Mouse (Mus musculus): ENCODE measurements around the gene Sh3gl3. TPM values are rescaled to one million over a fixed set of nuclear protein-coding genes. Genes with fewer than 3 reads are reported as not detected.
A peak's percentile ranks its signal among the peaks of the same experiment; 100 is the strongest.

The Sh3gl3 gene
- 2.5 and 2.6 TPM in 2 replicates for polyA plus RNA-seq (2015; fragmentation: Nextera tagmentation; extraction: Ambion mirVana)

GRCm38 (mm10) chr7:82173540-82173939, at the start of gene Sh3gl3:
Gene Sh3gl3, plus strand, starts transcription at chr7:82173840.
- H3K9ac ChIP-seq (replicated peaks; ENCODE audit: low read depth) = no peak within 1 kb of the TSS

GRCm38 (mm10) chr7:82138196-82138595, 35.4 kb upstream of the Sh3gl3 start:
- Histone ChIP-seq H3K4me2 (replicated peaks; ENCODE audit: low read depth, low read length) (no peak overlapping the region), H3K36me3 (ENCODE audit: insufficient read depth, low read length) (no peaks in the 10 kb centered on the region), H3K27me3 (replicated peaks; ENCODE audit: insufficient read depth, low read length) (no peaks in the 10 kb centered on the region), H3K4me1 (ENCODE audit: insufficient read depth, low read depth, low read length) (no peaks in the 10 kb centered on the region), H3K27ac (ENCODE audit: low read length) (no peak overlapping the region), H3K9me3 (ENCODE audit: low read length) (no peaks in the 10 kb centered on the region), H3K9ac (replicated peaks; ENCODE audit: low read depth) (no peak overlapping the region), H3K4me3 (ENCODE audit: low read depth, low read length) (no peak overlapping the region)
- TF ChIP-seq CTCF (IDR thresholded peaks at IDR 0.05) (no peak), EP300 (IDR thresholded peaks at IDR 0.05) (no peak)
- 0% methylated on average over 1 of the region's 1 CpGs for WGBS
- DNase-seq (ENCODE audit: low spot score) (peak; percentile 11), ATAC-seq (no peak)

More at GRCm38 (mm10) chr7:82173540-82173939, at the start of gene Sh3gl3:
- peak within 1 kb of the TSS; percentile 83 for H3K4me2 ChIP-seq (replicated peaks; ENCODE audit: low read depth, low read length)
- H3K4me3 ChIP-seq (ENCODE audit: low read depth, low read length) = peak within 1 kb of the TSS; percentile 38
- H3K9me3 ChIP-seq (ENCODE audit: low read length) = no peaks in the 10 kb centered on the region
- no peak within 1 kb of the TSS for H3K27ac ChIP-seq (ENCODE audit: low read length)
- TF ChIP-seq CTCF (IDR thresholded peaks at IDR 0.05) (no peak), EP300 (IDR thresholded peaks at IDR 0.05) (no peak)
- no peaks in the 10 kb centered on the region for H3K4me1 ChIP-seq (ENCODE audit: insufficient read depth, low read depth, low read length)
- H3K36me3 ChIP-seq (ENCODE audit: insufficient read depth, low read length) = no peaks in the 10 kb centered on the region
- ATAC-seq (no peak), DNase-seq (ENCODE audit: low spot score) (no peak)
- H3K27me3 ChIP-seq (replicated peaks; ENCODE audit: insufficient read depth, low read length) = no peaks in the 10 kb centered on the region
- WGBS = 66% methylated on average over 3 of the region's 3 CpGs

DNA sequence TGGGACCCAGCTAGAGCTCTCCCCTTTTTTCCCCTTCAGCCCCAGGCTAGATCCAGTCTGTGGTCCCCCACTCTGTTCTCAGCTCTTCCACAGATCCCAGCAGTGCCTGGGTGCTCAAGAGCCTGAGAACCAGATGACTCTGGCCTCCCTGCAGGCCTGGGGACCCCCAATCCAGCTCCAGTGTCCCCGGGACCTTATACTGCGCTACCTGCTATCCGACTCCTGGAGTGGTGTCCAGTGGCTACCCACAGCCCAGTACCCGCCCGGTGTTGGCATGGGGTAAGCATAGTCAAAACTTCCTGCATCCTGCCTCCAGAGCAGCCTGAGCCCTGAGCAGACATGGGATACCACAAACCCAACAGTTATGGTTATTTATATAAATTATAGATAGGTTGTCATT, 26.5 kb upstream of the Sh3gl3 start:
- TF ChIP-seq CTCF (IDR thresholded peaks at IDR 0.05) (no peak), EP300 (IDR thresholded peaks at IDR 0.05) (no peak)
- no peak for ATAC-seq
- Histone ChIP-seq H3K27ac (ENCODE audit: low read length) (no peak overlapping the region), H3K9ac (replicated peaks; ENCODE audit: low read depth) (no peak overlapping the region), H3K27me3 (replicated peaks; ENCODE audit: insufficient read depth, low read length) (no peaks in the 10 kb centered on the region), H3K4me3 (ENCODE audit: low read depth, low read length) (no peak overlapping the region), H3K36me3 (ENCODE audit: insufficient read depth, low read length) (no peaks in the 10 kb centered on the region), H3K9me3 (ENCODE audit: low read length) (no peaks in the 10 kb centered on the region), H3K4me2 (replicated peaks; ENCODE audit: low read depth, low read length) (no peak overlapping the region), H3K4me1 (ENCODE audit: insufficient read depth, low read depth, low read length) (no peaks in the 10 kb centered on the region)
- no peak for DNase-seq (ENCODE audit: low spot score)
- 89% methylated on average over 5 of the region's 5 CpGs for WGBS

GRCm38 (mm10) chr7:82164681-82165080, 9.0 kb upstream of the Sh3gl3 start:
- 91% methylated on average over 14 of the region's 14 CpGs for WGBS
- TF ChIP-seq EP300 (IDR thresholded peaks at IDR 0.05) (no peak), CTCF (IDR thresholded peaks at IDR 0.05) (no peak)
- DNase-seq (ENCODE audit: low spot score) (no peak), ATAC-seq (no peak)
- Histone ChIP-seq H3K36me3 (ENCODE audit: insufficient read depth, low read length) (no peaks in the 10 kb centered on the region), H3K9ac (replicated peaks; ENCODE audit: low read depth) (no peak overlapping the region), H3K27me3 (replicated peaks; ENCODE audit: insufficient read depth, low read length) (no peaks in the 10 kb centered on the region), H3K27ac (ENCODE audit: low read length) (no peak overlapping the region), H3K4me1 (ENCODE audit: insufficient read depth, low read depth, low read length) (no peaks in the 10 kb centered on the region), H3K4me3 (ENCODE audit: low read depth, low read length) (no peak overlapping the region), H3K4me2 (replicated peaks; ENCODE audit: low read depth, low read length) (no peak overlapping the region), H3K9me3 (ENCODE audit: low read length) (no peaks in the 10 kb centered on the region)

- no peaks in the 10 kb centered on the region for H3K36me3 ChIP-seq (ENCODE audit: insufficient read depth, low read length)
- H3K4me1 ChIP-seq (ENCODE audit: insufficient read depth, low read depth, low read length) = no peaks in the 10 kb centered on the region
- H3K4me3 ChIP-seq (ENCODE audit: low read depth, low read length) = peak overlapping the region; percentile 38
- DNase-seq (ENCODE audit: low spot score) (peak; percentile 82), ATAC-seq (peak; percentile 97)
- H3K27ac ChIP-seq (ENCODE audit: low read length) = no peak overlapping the region
- H3K9me3 ChIP-seq (ENCODE audit: low read length) = no peaks in the 10 kb centered on the region
- H3K27me3 ChIP-seq (replicated peaks; ENCODE audit: insufficient read depth, low read length) = no peaks in the 10 kb centered on the region
- H3K4me2 ChIP-seq (replicated peaks; ENCODE audit: low read depth, low read length) = peak overlapping the region; percentile 83
- under 1% methylated on average over 54 of the region's 72 CpGs for WGBS
- H3K9ac ChIP-seq (replicated peaks; ENCODE audit: low read depth) = no peak overlapping the region
- TF ChIP-seq CTCF (IDR thresholded peaks at IDR 0.05) = no peak
- TF ChIP-seq EP300 (IDR thresholded peaks at IDR 0.05) = no peak
Measured at GRCm38 (mm10) chr7:82174571-82175326, 1.1 kb downstream of the Sh3gl3 start.

DNA sequence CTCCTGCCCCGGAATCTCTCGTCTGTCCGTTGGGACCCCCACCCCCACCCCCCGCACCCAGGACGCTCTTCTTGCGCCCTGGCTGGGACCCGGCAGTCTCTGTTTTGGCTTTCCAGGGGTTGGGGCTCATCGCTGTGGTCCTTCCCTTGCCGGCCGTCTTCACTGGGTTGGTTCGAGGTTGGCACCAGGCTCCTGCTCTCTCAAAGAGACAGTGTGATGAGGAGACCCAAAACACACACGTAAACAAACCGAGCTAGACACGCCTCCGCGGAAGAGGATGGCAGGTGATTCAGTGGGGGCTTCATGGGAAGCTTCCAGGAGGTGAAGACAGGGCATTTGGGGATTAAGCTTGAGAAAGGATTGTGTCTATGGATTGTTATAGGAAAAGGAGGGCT, 1.7 kb downstream of the Sh3gl3 start:
- DNase-seq (ENCODE audit: low spot score) (no peak), ATAC-seq (no peak)
- no peaks in the 10 kb centered on the region for H3K4me1 ChIP-seq (ENCODE audit: insufficient read depth, low read depth, low read length)
- TF ChIP-seq CTCF (IDR thresholded peaks at IDR 0.05) = no peak
- no peak for TF ChIP-seq EP300 (IDR thresholded peaks at IDR 0.05)
- no peaks in the 10 kb centered on the region for H3K9me3 ChIP-seq (ENCODE audit: low read length)
- no peaks in the 10 kb centered on the region for H3K27me3 ChIP-seq (replicated peaks; ENCODE audit: insufficient read depth, low read length)
- H3K9ac ChIP-seq (replicated peaks; ENCODE audit: low read depth) = no peak overlapping the region
- H3K4me3 ChIP-seq (ENCODE audit: low read depth, low read length) = peak overlapping the region; percentile 38
- WGBS = 3% methylated on average over 15 of the region's 16 CpGs
- peak overlapping the region; percentile 83 for H3K4me2 ChIP-seq (replicated peaks; ENCODE audit: low read depth, low read length)
- H3K36me3 ChIP-seq (ENCODE audit: insufficient read depth, low read length) = no peaks in the 10 kb centered on the region
- H3K27ac ChIP-seq (ENCODE audit: low read length) = no peak overlapping the region

Data from lung, postnatal 0 days (tissue).